Mouse (Mus musculus) 416B (cell line): ENCODE measurements around the gene Oat.

Source experiments
- DNase-seq: peaks from one replicate; pipeline ENCODE4 v3.0.0; 2011; ENCODE audit warnings: low read depth

Gene Oat

GRCm38 (mm10) chr7:132593762-132594161 is 17.6 kb upstream of the Oat start:
- no peak for DNase-seq

- no peak for DNase-seq
Measured at GRCm38 (mm10) chr7:132589610-132590009, 13.4 kb upstream of the Oat start.

GRCm38 (mm10) chr7:132587167-132587566 is 11.0 kb upstream of the Oat start:
- DNase-seq, result no peak

GRCm38 (mm10) chr7:132585695-132586491 is 9.7 kb upstream of the Oat start:
- no peak for DNase-seq

GRCm38 (mm10) chr7:132581441-132581840 is 5.2 kb upstream of the Oat start:
- DNase-seq, result no peak

- no peak for DNase-seq
Measured at GRCm38 (mm10) chr7:132580511-132580910, 4.3 kb upstream of the Oat start.

GRCm38 (mm10) chr7:132576891-132577290 is 693 bp upstream of the Oat start:
- peak; percentile 19 for DNase-seq

- DNase-seq, result peak; percentile 98
Measured at GRCm38 (mm10) chr7:132575623-132576022, 575 bp downstream of the Oat start.

- no peak for DNase-seq
Measured at GRCm38 (mm10) chr7:132574646-132575045, 1.6 kb downstream of the Oat start.

- no peak for DNase-seq
Measured at GRCm38 (mm10) chr7:132573205-132573604, 3.0 kb downstream of the Oat start.

- DNase-seq, result peak; percentile 8
Measured at GRCm38 (mm10) chr7:132572738-132573137, 3.5 kb downstream of the Oat start.

GRCm38 (mm10) chr7:132571481-132571880 is 4.7 kb downstream of the Oat start:
- DNase-seq, result no peak

- no peak for DNase-seq
Measured at GRCm38 (mm10) chr7:132570071-132570470, 6.1 kb downstream of the Oat start.

GRCm38 (mm10) chr7:132568817-132569216 is 7.4 kb downstream of the Oat start:
- no peak for DNase-seq

- DNase-seq, result peak; percentile 43
Measured at GRCm38 (mm10) chr7:132565831-132566230, 10.4 kb downstream of the Oat start.

- DNase-seq, result peak; percentile 40
Measured at GRCm38 (mm10) chr7:132559138-132559766, 16.9 kb downstream of the Oat start.

- no peak for DNase-seq
Measured at GRCm38 (mm10) chr7:132558141-132558736, 18.0 kb downstream of the Oat start.

GRCm38 (mm10) chr7:132556575-132556974 is 19.6 kb downstream of the Oat start:
- DNase-seq, result no peak

GRCm38 (mm10) chr7:132555911-132556310 is 20.3 kb downstream of the Oat start:
- DNase-seq, result no peak

GRCm38 (mm10) chr7:132554091-132554490 is 22.1 kb downstream of the Oat start:
- DNase-seq, result no peak

- DNase-seq, result peak; percentile 92
Measured at GRCm38 (mm10) chr7:132551351-132552126, 24.7 kb downstream of the Oat start.

GRCm38 (mm10) chr7:132547126-132547525 is 29.1 kb downstream of the Oat start:
- DNase-seq, result no peak
